1 mouse cellular context compared by ENCODE assay signal in the genomic region with DNA sequence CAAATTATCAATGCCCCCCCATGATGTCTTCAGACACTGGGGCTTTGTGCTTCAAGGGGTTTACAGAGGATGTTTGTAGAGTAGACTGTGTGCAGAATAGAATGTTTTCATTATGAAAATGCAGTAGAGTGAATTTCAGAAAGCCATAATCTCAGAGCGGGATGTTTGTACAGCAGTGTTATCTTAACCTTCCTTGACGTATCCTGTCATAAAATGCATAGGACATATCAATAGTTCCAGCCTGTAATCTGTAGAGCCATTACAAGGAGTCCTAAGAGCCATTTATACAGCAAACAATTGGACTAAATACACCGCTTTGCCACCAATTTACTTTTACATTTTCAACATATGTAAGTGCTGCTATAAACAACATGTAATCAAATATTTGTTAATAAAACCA.
TF ChIP-seq lines count a peak whose summit lies in the region.

No protein-coding gene starts in this region.

TF ChIP-seq in MEL, 35 proteins besides CTCF, POLR2A, EP300 and RAD21 (continued from another document):
- TF ChIP-seq RCOR1 (IDR thresholded peaks at IDR 0.05; ENCODE audit: low read depth, low read length) = 0 out of 2 replicates have a peak, but pooled peaks have one; percentile 34
- TF ChIP-seq TCF12 (IDR thresholded peaks at IDR 0.05; ENCODE audit: low read depth, low read length) = peak; percentile 29; the same call in 1 of the 2 replicates
